Mouse (Mus musculus) cerebellum, adult 9-10 months (tissue): ENCODE measurements around the gene Lrrc2.

ENCODE experiments used
- DNase-seq: peaks from one replicate; pipeline ENCODE4 v3.0.0; 2022

The Lrrc2 gene

DNA sequence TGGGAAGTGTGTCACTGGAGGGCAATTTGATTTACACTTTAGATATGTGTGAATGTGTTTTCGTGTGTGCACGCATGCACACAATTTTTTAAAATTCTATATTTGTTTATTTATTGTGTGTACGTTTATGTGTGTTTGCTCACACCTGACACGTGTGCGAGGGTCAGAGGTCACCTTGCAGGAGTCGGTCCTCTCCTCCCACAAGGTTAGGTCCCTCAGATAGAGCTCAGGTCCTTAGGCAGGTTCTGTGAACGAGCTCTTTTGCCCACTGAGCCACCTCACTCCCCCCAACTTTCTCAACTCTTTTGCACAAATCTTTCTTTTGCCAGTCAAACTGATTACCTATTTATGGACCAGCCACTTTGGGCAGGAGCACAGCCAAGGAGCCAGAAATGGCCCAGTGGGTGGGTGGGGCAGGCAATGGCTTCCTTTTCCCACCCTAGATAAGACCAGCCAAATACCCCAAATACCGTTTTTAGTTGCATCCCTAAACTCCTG is 2.5 kb upstream of the Lrrc2 start:
- no peak for DNase-seq

DNA sequence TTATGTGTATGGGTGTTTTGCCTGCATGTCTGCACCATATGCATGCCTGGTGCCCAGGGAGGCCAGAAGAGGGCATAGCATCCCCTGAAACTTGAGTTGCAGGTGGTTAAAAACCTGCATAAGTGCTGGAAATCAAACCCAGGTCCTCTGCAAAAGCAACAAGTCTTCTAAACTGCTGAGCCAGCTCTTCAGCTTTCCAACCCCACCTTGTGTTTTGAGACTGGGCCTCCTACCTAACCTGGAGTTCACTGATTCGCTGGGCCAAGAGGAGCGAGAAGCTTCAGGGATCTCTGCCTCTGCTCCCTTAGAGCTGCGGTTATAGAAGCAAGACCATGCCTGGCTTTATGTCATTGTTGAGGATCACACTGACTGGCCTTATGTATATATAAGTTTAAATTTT is 1.2 kb upstream of the Lrrc2 start:
- no peak for DNase-seq

- DNase-seq = no peak
Measured at GRCm38 (mm10) chr9:110951866-110952265, 521 bp downstream of the Lrrc2 start.

- no peak for DNase-seq
Measured at GRCm38 (mm10) chr9:110952398-110952797, 1.1 kb downstream of the Lrrc2 start.

DNA sequence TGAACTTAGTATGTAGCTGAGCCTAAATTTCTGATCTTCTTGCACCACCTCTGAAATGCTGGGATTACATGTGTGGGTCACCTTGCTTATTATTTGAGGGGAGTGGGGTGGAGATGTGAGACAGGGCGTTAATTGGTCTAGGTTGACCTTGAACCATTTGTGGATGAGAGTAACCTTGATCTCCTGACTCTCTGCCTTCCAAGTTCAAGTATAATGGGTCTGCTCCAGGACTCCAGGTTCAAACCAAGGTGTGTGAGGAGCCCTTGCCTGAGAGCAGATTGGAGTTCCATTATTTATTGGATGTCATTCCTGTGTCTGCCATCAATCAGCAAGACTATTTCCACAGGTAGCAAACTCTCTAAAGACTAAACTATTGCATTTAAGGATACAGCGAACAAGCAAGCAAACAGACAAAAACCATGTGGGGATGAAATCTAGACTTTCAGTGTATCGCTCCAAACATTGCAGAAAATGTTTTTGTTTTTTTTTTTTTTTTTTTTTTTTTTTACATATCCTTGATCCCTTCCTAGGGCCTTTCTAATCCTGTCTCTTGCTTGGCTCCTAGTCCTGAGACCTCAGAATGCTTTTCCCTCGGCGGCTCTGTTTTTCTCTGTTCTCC is 1.7 kb downstream of the Lrrc2 start:
- no peak for DNase-seq

DNA sequence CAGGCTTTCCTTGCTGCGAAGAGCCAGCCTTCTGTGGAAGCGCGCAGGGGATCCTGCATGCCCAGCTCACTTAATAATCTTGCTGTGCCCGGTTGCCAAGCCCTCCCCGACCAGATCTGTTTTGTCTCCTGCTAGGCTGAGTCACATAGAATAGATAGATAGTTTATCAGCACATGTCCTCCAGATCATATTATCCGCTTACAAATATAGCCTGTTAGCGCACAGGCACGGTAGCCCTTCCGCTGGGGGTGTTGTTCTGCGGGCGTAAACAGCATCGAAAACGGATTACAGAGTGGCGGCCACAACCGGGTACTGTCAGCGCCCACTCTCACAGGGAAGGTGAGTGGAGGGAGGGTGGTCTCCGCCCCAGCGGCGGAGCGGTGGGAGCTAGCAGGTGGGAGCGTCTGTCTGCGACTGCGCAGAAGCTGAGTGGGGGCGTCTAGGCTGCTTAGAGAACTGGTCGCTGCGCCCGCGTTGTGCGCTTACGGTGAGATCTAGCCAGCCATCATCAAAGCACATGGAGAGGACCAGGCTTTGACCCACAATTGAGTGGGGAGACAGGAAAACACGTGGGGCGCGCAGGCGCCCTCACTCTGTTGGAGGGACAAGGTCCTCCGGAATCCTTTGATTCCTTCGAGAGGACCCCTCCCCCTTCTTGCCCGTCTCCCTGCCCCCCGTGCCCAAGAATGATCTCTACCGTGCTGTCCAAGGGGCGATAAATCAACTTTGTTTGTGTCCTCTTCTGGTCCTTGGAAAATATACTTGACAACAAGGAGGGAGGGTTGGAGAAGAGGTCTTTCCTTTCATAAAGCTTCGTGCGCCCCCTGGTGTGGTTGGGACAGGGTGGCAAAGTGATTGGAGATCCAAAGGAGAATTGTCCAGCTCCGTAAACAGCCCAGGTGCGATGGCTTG is 2.5 kb downstream of the Lrrc2 start:
- DNase-seq = peak; percentile 12

DNA sequence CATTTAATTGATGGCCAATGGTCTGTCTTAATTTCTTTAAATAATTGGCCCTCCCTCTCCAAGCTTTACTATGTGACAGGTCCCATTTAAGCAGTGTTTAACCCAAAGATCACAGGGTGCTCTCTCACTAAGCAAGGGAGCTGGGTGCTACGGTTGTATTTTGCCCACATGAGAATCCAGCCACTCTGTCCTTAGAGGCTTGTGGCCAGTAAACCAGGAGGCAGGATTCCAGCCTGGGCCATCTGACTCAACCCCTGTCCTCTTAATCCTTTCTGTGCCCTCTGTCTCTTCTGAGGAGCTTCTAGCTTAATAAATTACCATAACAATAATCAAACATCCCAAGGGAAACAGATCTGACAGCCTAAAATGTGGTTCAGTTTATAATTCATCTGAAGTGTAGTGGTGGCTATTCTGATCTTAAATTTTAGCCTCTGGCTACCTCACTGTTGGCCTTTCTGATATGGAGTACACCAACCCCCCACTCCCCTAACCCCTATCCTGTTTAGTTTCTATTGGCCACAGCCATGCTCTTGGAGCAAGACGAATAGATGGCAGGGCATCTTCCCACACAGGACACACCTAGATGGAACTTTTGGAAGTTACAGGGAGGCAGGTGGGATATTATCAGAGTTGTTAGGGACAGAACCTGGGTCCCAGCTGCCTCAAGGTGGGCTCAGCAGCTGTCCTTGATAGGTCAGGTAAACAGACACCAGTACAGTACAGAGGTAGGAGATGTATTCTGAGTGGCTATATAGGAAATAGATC is 3.5 kb downstream of the Lrrc2 start:
- no peak for DNase-seq

- no peak for DNase-seq
Measured at GRCm38 (mm10) chr9:110955962-110956361, 4.6 kb downstream of the Lrrc2 start.

DNA sequence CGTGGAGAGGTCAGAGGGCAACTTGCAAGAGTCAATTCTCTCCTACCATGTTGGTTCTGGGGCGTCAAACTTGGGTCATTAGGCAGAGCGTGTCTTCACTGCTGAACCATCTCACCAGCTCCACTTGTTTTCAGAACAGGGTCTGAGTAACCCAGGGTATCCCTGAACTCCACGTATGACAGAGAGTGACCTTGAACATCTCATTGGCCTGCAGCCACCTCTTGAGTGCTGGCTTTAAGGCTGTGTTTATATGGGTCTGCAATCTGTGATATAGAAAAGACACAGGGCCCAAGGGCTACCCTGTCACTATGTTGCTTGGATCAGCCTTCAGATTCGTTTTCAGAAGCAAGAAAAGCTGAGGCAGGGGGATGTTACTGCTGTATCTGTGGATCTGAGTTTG is 8.3 kb downstream of the Lrrc2 start:
- no peak for DNase-seq

GRCm38 (mm10) chr9:110960230-110961149 is 9.1 kb downstream of the Lrrc2 start:
- DNase-seq = no peak

- no peak for DNase-seq
Measured at GRCm38 (mm10) chr9:110961386-110961785, 10.0 kb downstream of the Lrrc2 start.

- DNase-seq = no peak
Measured at GRCm38 (mm10) chr9:110963566-110964115, 12.3 kb downstream of the Lrrc2 start.

- no peak for DNase-seq
Measured at GRCm38 (mm10) chr9:110965062-110965909, 13.9 kb downstream of the Lrrc2 start.

DNA sequence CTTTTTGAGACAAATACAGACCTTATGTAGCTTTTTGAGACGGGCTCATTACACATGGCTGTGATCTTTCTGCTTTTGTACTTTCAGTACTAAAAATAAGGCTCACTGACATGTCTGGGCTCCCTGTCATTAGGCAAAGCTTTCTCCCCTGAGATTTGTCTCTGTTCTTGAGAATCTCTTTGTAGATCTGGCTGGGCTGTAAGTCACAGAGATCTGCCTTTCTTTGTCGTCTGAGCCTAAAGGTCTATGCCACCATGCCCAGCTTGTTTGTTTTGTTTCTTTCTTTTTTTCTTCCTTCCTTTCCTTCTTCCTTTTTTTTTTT is 14.5 kb downstream of the Lrrc2 start:
- DNase-seq = no peak

DNA sequence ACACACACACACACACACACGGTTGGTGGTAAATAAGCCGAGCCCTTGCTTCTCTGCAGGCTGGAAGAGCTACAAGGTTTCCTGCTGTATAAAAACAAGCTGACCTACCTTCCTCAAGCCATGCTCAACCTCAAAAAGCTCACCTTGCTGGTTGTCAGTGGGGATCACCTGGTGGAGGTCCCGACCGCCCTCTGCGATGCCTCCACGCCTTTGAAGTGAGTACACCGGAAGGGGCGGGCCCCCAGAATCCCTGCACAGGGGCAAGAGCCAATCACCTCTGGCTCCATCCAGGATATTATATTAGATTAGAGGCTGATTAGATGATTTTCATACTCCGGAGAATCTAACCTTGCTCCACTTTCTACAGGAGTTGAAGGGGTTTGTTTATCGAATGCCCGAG is 28.1 kb downstream of the Lrrc2 start:
- DNase-seq = no peak

GRCm38 (mm10) chr9:110982351-110982750 is 31.0 kb downstream of the Lrrc2 start:
- DNase-seq = no peak

DNA sequence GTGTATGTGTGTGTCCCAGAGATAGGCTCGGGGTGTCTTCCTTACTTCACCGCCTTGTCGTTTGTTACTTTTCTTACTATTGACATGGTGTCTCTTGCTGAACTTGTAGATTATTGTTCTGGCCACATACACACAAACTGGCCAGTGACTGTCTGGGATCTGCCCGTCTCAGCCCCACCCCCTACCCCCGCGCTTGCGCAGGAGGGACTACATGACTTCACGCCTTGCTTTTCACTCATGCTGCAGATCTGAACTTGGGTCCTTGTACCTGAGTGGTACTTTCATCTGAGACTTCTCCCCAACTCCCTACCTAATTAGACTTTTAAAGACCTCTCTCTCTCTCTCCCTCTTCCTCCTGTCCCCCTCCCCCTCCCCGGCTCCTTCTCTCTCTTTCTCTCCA is 32.8 kb downstream of the Lrrc2 start:
- no peak for DNase-seq

GRCm38 (mm10) chr9:110985541-110985940 is 34.2 kb downstream of the Lrrc2 start:
- DNase-seq = no peak

GRCm38 (mm10) chr9:110985951-110986350 is 34.6 kb downstream of the Lrrc2 start:
- no peak for DNase-seq

DNA sequence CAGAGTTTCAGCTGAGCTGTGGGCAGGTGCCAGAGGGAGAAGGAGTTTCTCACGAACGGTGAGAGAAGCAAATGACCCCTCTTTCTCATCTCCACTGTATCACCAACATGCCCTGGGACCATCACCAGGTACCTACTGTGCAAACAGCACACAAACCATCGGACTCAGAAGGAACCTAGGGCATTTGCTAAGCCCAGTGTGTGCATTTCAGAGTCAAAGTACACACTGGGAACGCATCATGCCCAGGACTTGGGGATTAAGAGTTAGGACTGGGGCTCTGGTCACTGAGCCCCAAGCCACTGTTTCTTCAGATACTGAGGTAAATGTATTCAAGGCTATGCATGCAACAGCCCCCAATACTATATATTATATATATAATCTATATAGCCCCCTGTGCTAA is 36.0 kb downstream of the Lrrc2 start:
- no peak for DNase-seq

- no peak for DNase-seq
Measured at GRCm38 (mm10) chr9:110988078-110988477, 36.7 kb downstream of the Lrrc2 start.
